Mouse (Mus musculus) erythroid progenitor cell, adult 5-6 weeks (primary cell): Measurements from ENCODE around the gene Spin2d. TPM values are rescaled to one million over a fixed set of nuclear protein-coding genes. Genes with fewer than 3 reads are reported as not detected.
"Not testable (repeated sequence)": the region's sequence is repeated elsewhere in the genome, so short reads cannot be mapped to it uniquely, and the experiment has no call there.

Experiments used
- ATAC-seq: replicated peaks from 2 replicates; pipeline ENCODE4 v1.8.0; 2016; ENCODE audit warnings: moderate number of reproducible peaks, mild to moderate bottlenecking, moderate TSS enrichment, inconsistent platforms; ENCODE audit not compliant: poor library complexity, low FRiP score, severe bottlenecking
- total RNA-seq, 2 experiments: library from RNA; stranded (forward) in 1 of 2; stranded (reverse) in 1 of 2; fragments of 150-400 nt in 1 of 2; fragments of 186-747, 209-891 nt in 1 of 2; gene quantifications; 2 replicates each; pipeline versions ENCODE4 v1.2.3 to v1.2.4; 2015 to 2017; ENCODE audit warnings: low replicate concordance in 2 of 2

Gene Spin2d
- total RNA-seq (2015; ENCODE audit: low replicate concordance): not detected in 2 replicates
- total RNA-seq (2017; ENCODE audit: low replicate concordance): not detected in 2 replicates

GRCm38 (mm10) chrX:73176889-73177288, at the start of gene Spin2d:
TSS of gene Spin2d (minus strand) at chrX:73176989.
- not testable (repeated sequence) for ATAC-seq

GRCm38 (mm10) chrX:73225365-73225764, 48.6 kb upstream of the Spin2d start:
- ATAC-seq: no peak

- ATAC-seq: not testable (repeated sequence)
These were observed 37.2 kb upstream of the Spin2d start, which contains the start of gene Xlr4b for GRCm38 (mm10) chrX:73213819-73214564. TSS of gene Xlr4b (plus strand) at chrX:73214333.

GRCm38 (mm10) chrX:73191934-73192333, 15.1 kb upstream of the Spin2d start, which contains the start of gene Xlr3b:
TSS of gene Xlr3b (plus strand) at chrX:73192207.
- ATAC-seq: not testable (repeated sequence)

- not testable (repeated sequence) for ATAC-seq
These were observed 27.4 kb downstream of the Spin2d start, which contains the start of gene DXBay18 for GRCm38 (mm10) chrX:73149350-73149749. TSS of gene DXBay18 (minus strand) at chrX:73149450.

- not testable (repeated sequence) for ATAC-seq
These were observed 28.3 kb downstream of the Spin2d start, which contains the start of gene Xlr5b for GRCm38 (mm10) chrX:73148496-73148895. TSS of gene Xlr5b (plus strand) at chrX:73148796.

GRCm38 (mm10) chrX:73143218-73143618, 33.6 kb downstream of the Spin2d start:
- ATAC-seq: not testable (repeated sequence)

Other genes starting within 250 kb of the Spin2d start
- gene Zfp185, start 189.7 kb downstream of the Spin2d start, total RNA-seq (2015; ENCODE audit: low replicate concordance): not detected in 2 replicates
- not detected in 2 replicates for gene Zfp185, start 189.7 kb downstream of the Spin2d start, total RNA-seq (2017; ENCODE audit: low replicate concordance)
- not detected in 2 replicates for gene Pnma5, start 139.9 kb downstream of the Spin2d start, total RNA-seq (2015; ENCODE audit: low replicate concordance)
- gene Pnma5, start 139.9 kb downstream of the Spin2d start, total RNA-seq (2017; ENCODE audit: low replicate concordance): not detected in 2 replicates
- not detected in 2 replicates for gene Pnma3, start 112.2 kb downstream of the Spin2d start, total RNA-seq (2015; ENCODE audit: low replicate concordance)
- not detected in 2 replicates for gene Pnma3, start 112.2 kb downstream of the Spin2d start, total RNA-seq (2017; ENCODE audit: low replicate concordance)
- 2.9 and 12.2 TPM in 2 replicates for gene Xlr4a, start 94.5 kb downstream of the Spin2d start, total RNA-seq (2015; ENCODE audit: low replicate concordance)
- 2.3 TPM in 1 of 2 replicates, not detected in the other for gene Xlr4a, start 94.5 kb downstream of the Spin2d start, total RNA-seq (2017; ENCODE audit: low replicate concordance)
- gene Xlr3a, start 79.9 kb downstream of the Spin2d start, total RNA-seq (2015; ENCODE audit: low replicate concordance): not detected in 2 replicates
- not detected in 2 replicates for gene Xlr3a, start 79.9 kb downstream of the Spin2d start, total RNA-seq (2017; ENCODE audit: low replicate concordance)
- not detected in 2 replicates for gene Gm14685, start 59.9 kb downstream of the Spin2d start, total RNA-seq (2015; ENCODE audit: low replicate concordance)
- not detected in 2 replicates for gene Gm14685, start 59.9 kb downstream of the Spin2d start, total RNA-seq (2017; ENCODE audit: low replicate concordance)
- not detected in 2 replicates for gene Xlr5b, start 28.2 kb downstream of the Spin2d start, total RNA-seq (2015; ENCODE audit: low replicate concordance)
- not detected in 2 replicates for gene Xlr5b, start 28.2 kb downstream of the Spin2d start, total RNA-seq (2017; ENCODE audit: low replicate concordance)
- not detected in 2 replicates for gene DXBay18, start 27.5 kb downstream of the Spin2d start, total RNA-seq (2015; ENCODE audit: low replicate concordance)
- gene DXBay18, start 27.5 kb downstream of the Spin2d start, total RNA-seq (2017; ENCODE audit: low replicate concordance): not detected in 2 replicates
- gene Xlr3b, start 15.2 kb upstream of the Spin2d start, total RNA-seq (2015; ENCODE audit: low replicate concordance): not detected in 2 replicates
- 1.4 TPM in 1 of 2 replicates, not detected in the other for gene Xlr3b, start 15.2 kb upstream of the Spin2d start, total RNA-seq (2017; ENCODE audit: low replicate concordance)
- 2.9 and 10.8 TPM in 2 replicates for gene Xlr4b, start 37.3 kb upstream of the Spin2d start, total RNA-seq (2015; ENCODE audit: low replicate concordance)
- gene Xlr4b, start 37.3 kb upstream of the Spin2d start, total RNA-seq (2017; ENCODE audit: low replicate concordance): 5.5 TPM in 1 of 2 replicates, not detected in the other
- 1.7 and 1.8 TPM in 2 replicates for gene F8a, start 51.3 kb upstream of the Spin2d start, total RNA-seq (2015; ENCODE audit: low replicate concordance)
- gene F8a, start 51.3 kb upstream of the Spin2d start, total RNA-seq (2017; ENCODE audit: low replicate concordance): 1.3 TPM in 2 replicates
- 7.1 TPM in 1 of 2 replicates, not detected in the other for gene Xlr4c, start 66.1 kb upstream of the Spin2d start, total RNA-seq (2015; ENCODE audit: low replicate concordance)
- gene Xlr4c, start 66.1 kb upstream of the Spin2d start, total RNA-seq (2017; ENCODE audit: low replicate concordance): 14.4 TPM in 1 of 2 replicates, not detected in the other
- gene Xlr3c, start 88.4 kb upstream of the Spin2d start, total RNA-seq (2015; ENCODE audit: low replicate concordance): not detected in 2 replicates
- gene Xlr3c, start 88.4 kb upstream of the Spin2d start, total RNA-seq (2017; ENCODE audit: low replicate concordance): not detected in 2 replicates
- not detected in 2 replicates for gene Xlr5a, start 116.0 kb upstream of the Spin2d start, total RNA-seq (2015; ENCODE audit: low replicate concordance)
- gene Xlr5a, start 116.0 kb upstream of the Spin2d start, total RNA-seq (2017; ENCODE audit: low replicate concordance): not detected in 2 replicates
- gene Xlr5c, start 116.0 kb upstream of the Spin2d start, total RNA-seq (2015; ENCODE audit: low replicate concordance): not detected in 2 replicates
- not detected in 2 replicates for gene Xlr5c, start 116.0 kb upstream of the Spin2d start, total RNA-seq (2017; ENCODE audit: low replicate concordance)
- gene Gm45015, start 159.9 kb upstream of the Spin2d start, total RNA-seq (2015; ENCODE audit: low replicate concordance): not detected in 2 replicates
- not detected in 2 replicates for gene Gm45015, start 159.9 kb upstream of the Spin2d start, total RNA-seq (2017; ENCODE audit: low replicate concordance)
- 0.42 and 2.9 TPM in 2 replicates for gene Zfp275, start 165.6 kb upstream of the Spin2d start, total RNA-seq (2015; ENCODE audit: low replicate concordance)
- gene Zfp275, start 165.6 kb upstream of the Spin2d start, total RNA-seq (2017; ENCODE audit: low replicate concordance): 0.51 and 0.61 TPM in 2 replicates
- not detected in 2 replicates for gene Gm18336, start 221.7 kb upstream of the Spin2d start, total RNA-seq (2015; ENCODE audit: low replicate concordance)
- not detected in 2 replicates for gene Gm18336, start 221.7 kb upstream of the Spin2d start, total RNA-seq (2017; ENCODE audit: low replicate concordance)
- not detected in 2 replicates for gene Zfp92, start 234.1 kb upstream of the Spin2d start, total RNA-seq (2015; ENCODE audit: low replicate concordance)
- not detected in 2 replicates for gene Zfp92, start 234.1 kb upstream of the Spin2d start, total RNA-seq (2017; ENCODE audit: low replicate concordance)